Mouse (Mus musculus) forebrain, postnatal 0 days (tissue): ENCODE results near the gene Xylt1. TPM values are rescaled to one million over a fixed set of nuclear protein-coding genes. Genes with fewer than 3 reads are reported as not detected.
A peak's percentile ranks its signal among the peaks of the same experiment; 100 is the strongest.

ENCODE experiments used
- ATAC-seq: fragments of 200-750 bp; cut with Nextera tagmentation; 2 replicates; pipeline ENCODE4 v1.8.0; 2017; ENCODE audit warnings: mild to moderate bottlenecking, moderate library complexity
- DNase-seq: peaks from one replicate; pipeline ENCODE4 v3.0.0-alpha.2; 2015
- H3K27ac ChIP-seq: fragments of 300-500 bp; sonication (generic); 2 replicates; pipeline ENCODE4 v1.5.1; 2014; ENCODE audit warnings: low read depth, mild to moderate bottlenecking, antibody characterized with exemption, low read length, moderate library complexity, mixed read lengths
- H3K27me3 ChIP-seq: fragments of 300-500 bp; sonication (generic); 2 replicates; pipeline ENCODE4 v1.6.1; 2014; ENCODE audit warnings: mild to moderate bottlenecking, low read length, mixed read lengths; ENCODE audit not compliant: insufficient read depth
- H3K36me3 ChIP-seq: fragments of 300-500 bp; sonication (generic); 2 replicates; pipeline ENCODE4 v1.6.1; 2014; ENCODE audit warnings: mild to moderate bottlenecking, moderate library complexity; ENCODE audit not compliant: insufficient read depth
- H3K4me1 ChIP-seq: fragments of 300-500 bp; sonication (generic); 2 replicates; pipeline ENCODE4 v1.6.1; 2014; ENCODE audit warnings: antibody characterized with exemption; ENCODE audit not compliant: insufficient read depth
- H3K4me2 ChIP-seq: fragments of 300-500 bp; sonication (generic); 2 replicates; pipeline ENCODE4 v1.6.1; 2014; ENCODE audit warnings: low read depth, mild to moderate bottlenecking, moderate library complexity
- H3K4me3 ChIP-seq: fragments of 300-500 bp; sonication (generic); 2 replicates; pipeline ENCODE4 v1.5.1; 2014; ENCODE audit warnings: low read depth, low read length, mixed read lengths
- H3K9ac ChIP-seq: fragments of 300-500 bp; sonication (generic); 2 replicates; pipeline ENCODE4 v1.6.1; 2014; ENCODE audit warnings: mild to moderate bottlenecking
- H3K9me3 ChIP-seq: fragments of 300-500 bp; sonication (generic); 2 replicates; pipeline ENCODE4 v1.6.1; 2016; ENCODE audit warnings: low read length
- CTCF ChIP-seq: sonication (generic); IDR thresholded peaks from 2 replicates; pipeline ENCODE4 v1.5.1; 2016; ENCODE audit warnings: antibody characterized with exemption, control low read depth, low read depth
- WGBS: fragments of 180-500 bp; shearing (Covaris S2); extraction: QIAGEN DNeasy Blood & Tissue Kit; methylation state at CpG from one replicate; pipeline ENCODE4 v1.1.7; 2014; 5-methylcytosine and 5-hydroxymethylcytosine counted together
- polyA plus RNA-seq: library from polyadenylated mRNA; unstranded; fragments of >200 nt; fragmentation: Nextera tagmentation; extraction: Ambion mirVana; gene quantifications from 2 replicates; pipeline ENCODE4 v1.2.1, GENCODE M21; 2015
- total RNA-seq: library from RNA; depleted of rRNA; stranded (reverse); fragments of >200 nt; gene quantifications from 2 replicates; pipeline ENCODE4 v1.2.3, GENCODE M21; 2014

Xylt1 gene
- total and polyA plus RNA-seq, 2 experiments from 2014 or later: 2.6 to 14.0 TPM

- peaks cover 10% of the 10 kb centered on the region; the same call in 1 of the 2 replicates for H3K4me1 ChIP-seq
- no peak overlapping the region for H3K4me2 ChIP-seq
- ATAC-seq (no peak), DNase-seq (no peak)
- no peaks in the 10 kb centered on the region for H3K36me3 ChIP-seq
- WGBS: 90% methylated on average over 7 of the region's 7 CpGs
- H3K27ac ChIP-seq: no peak overlapping the region
- no peak overlapping the region for H3K4me3 ChIP-seq
- TF ChIP-seq CTCF: no peak
- H3K9me3 ChIP-seq: no peaks in the 10 kb centered on the region
- H3K9ac ChIP-seq: no peak overlapping the region
- no peaks in the 10 kb centered on the region for H3K27me3 ChIP-seq
Observed at GRCm38 (mm10) chr7:117443215-117443614, 62.4 kb downstream of the Xylt1 start.

DNA sequence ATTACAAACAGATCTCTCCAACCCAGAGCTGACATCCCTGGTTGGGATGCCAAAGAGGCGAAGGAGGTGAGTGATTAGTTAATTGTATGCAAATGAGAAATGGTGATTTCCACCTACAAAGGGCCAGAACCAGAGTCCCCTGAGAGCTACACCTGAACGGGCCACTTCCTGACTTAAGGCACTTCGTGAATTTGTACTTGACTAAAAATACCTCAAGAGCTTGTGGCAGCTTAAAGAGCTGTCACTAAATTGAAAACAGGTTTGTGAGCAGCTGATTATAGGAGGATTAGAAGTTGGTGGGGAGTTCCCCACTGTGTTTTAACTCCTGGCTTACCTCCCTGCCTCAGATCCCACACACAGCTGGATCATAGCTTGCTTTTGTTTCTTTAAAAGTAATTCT, 64.7 kb downstream of the Xylt1 start:
- WGBS: 37% methylated on average over 3 of the region's 3 CpGs
- Histone ChIP-seq H3K27me3 (no peaks in the 10 kb centered on the region), H3K4me3 (no peak overlapping the region), H3K4me2 (no peak overlapping the region), H3K9me3 (no peaks in the 10 kb centered on the region), H3K9ac (no peak overlapping the region), H3K27ac (no peak overlapping the region), H3K36me3 (no peaks in the 10 kb centered on the region), H3K4me1 (peaks cover 3% of the 10 kb centered on the region; the same call in 1 of the 2 replicates)
- no peak for TF ChIP-seq CTCF
- DNase-seq (no peak), ATAC-seq (peak; percentile 34; the same call in 1 of the 2 replicates)

DNA sequence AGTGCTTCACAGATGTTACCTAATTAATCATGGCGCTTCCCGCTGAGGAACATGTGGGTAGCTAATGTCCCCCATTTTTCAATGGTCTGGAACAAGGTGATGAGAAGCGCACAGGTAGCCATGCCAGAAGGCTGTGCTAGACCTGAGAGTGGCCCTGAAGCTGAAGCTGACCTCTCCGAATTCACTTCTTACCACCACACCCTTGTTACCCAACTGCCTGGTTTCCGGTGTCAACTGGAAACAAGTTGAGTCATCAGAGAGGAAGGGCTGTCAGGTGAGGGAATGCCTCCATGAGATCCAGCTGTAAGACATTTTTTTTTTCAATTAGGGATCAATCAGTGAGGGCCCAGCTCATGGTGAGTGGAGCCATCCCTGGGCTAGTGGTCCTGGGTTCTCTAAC, 68.8 kb downstream of the Xylt1 start:
- H3K4me2 ChIP-seq: no peak overlapping the region
- no peak overlapping the region for H3K4me3 ChIP-seq
- ATAC-seq (no peak), DNase-seq (no peak)
- no peaks in the 10 kb centered on the region for H3K9me3 ChIP-seq
- no peak overlapping the region for H3K9ac ChIP-seq
- H3K27me3 ChIP-seq: no peaks in the 10 kb centered on the region
- no peaks in the 10 kb centered on the region for H3K36me3 ChIP-seq
- no peak for TF ChIP-seq CTCF
- over 99% methylated on average over 5 of the region's 5 CpGs for WGBS
- no peaks in the 10 kb centered on the region for H3K4me1 ChIP-seq
- H3K27ac ChIP-seq: no peak overlapping the region

- H3K36me3 ChIP-seq: no peaks in the 10 kb centered on the region
- no peak overlapping the region for H3K27ac ChIP-seq
- no peaks in the 10 kb centered on the region for H3K9me3 ChIP-seq
- no peak overlapping the region for H3K9ac ChIP-seq
- no peaks in the 10 kb centered on the region for H3K27me3 ChIP-seq
- H3K4me3 ChIP-seq: no peak overlapping the region
- no peak for ATAC-seq
- DNase-seq: no peak
- H3K4me2 ChIP-seq: no peak overlapping the region
- H3K4me1 ChIP-seq: no peaks in the 10 kb centered on the region
- no peak for TF ChIP-seq CTCF
Observed at GRCm38 (mm10) chr7:117451212-117451611, 70.4 kb downstream of the Xylt1 start.

DNA sequence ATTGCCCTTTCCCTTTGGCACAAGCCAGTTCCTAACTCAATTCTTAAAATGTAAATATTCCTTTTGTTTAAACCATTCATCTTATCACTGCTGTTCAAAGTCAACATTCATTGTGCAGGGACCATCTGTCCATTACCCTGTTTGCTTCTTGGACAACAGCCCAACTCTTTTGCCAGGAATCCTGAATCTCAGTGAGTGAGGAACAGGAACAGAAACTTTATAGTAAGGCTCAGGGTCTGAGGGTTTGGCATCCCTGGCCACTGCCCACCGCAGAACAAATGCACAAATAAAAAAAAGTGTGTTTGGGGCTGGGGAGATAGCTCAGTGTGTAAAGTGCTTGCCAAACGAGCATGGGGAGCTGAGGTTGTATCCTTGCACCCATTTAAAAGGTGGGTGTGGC, 71.5 kb downstream of the Xylt1 start:
- no peaks in the 10 kb centered on the region for H3K9me3 ChIP-seq
- no peak for DNase-seq
- H3K27me3 ChIP-seq: no peaks in the 10 kb centered on the region
- H3K9ac ChIP-seq: no peak overlapping the region
- H3K4me1 ChIP-seq: no peaks in the 10 kb centered on the region
- no peak overlapping the region for H3K27ac ChIP-seq
- no peak overlapping the region for H3K4me3 ChIP-seq
- TF ChIP-seq CTCF: no peak
- no peak overlapping the region for H3K4me2 ChIP-seq
- no peak for ATAC-seq
- 38% methylated on average over 2 of the region's 2 CpGs for whole genome bisulfite sequencing
- H3K36me3 ChIP-seq: no peaks in the 10 kb centered on the region

GRCm38 (mm10) chr7:117454789-117455548, 74.2 kb downstream of the Xylt1 start:
- 89% methylated on average over 11 of the region's 11 CpGs for WGBS
- Histone ChIP-seq H3K9ac (no peak overlapping the region), H3K27me3 (no peaks in the 10 kb centered on the region), H3K36me3 (no peaks in the 10 kb centered on the region), H3K9me3 (no peaks in the 10 kb centered on the region), H3K4me2 (no peak overlapping the region), H3K4me1 (no peaks in the 10 kb centered on the region), H3K27ac (no peak overlapping the region), H3K4me3 (no peak overlapping the region)
- no peak for TF ChIP-seq CTCF
- DNase-seq: no peak
- no peak for ATAC-seq

DNA sequence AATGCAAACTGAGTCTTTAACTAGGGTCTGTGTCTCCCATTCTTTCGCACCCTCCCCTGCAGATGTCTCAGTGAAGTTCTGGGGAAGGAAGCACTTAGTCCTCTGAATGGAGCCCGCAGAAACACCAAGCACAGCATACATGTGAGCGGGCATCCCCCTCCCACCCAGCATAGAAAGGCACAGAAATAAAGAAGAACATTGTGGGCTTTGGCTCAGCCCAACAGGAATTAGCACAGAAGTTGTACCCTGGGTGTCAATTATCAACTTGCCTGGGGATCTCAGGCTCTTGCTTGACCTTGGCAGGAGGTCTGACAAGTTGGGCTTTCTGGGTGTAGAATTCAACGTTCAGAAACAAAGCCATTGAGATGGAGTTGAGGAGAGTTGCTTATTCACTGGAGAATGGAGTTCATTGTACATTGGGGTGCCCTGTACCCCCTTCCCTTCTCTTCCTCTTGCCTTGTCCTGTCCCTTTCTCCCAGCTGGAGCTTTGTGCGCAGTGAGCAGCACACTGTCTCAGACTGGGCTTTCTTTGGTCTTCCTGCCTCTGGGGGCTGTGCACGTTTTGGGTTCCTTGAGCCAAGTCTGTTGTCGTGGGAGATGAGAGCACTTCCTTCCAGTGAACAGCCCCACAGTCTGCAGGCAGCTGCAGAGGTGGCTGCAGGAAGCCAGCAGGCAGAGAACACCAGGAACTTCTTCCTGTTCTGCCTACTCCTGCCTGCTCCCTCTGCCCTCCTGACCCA, 81.6 kb downstream of the Xylt1 start:
- 21% methylated on average over 7 of the region's 7 CpGs for WGBS
- no peak for TF ChIP-seq CTCF
- H3K4me3 ChIP-seq: no peak overlapping the region
- peak; percentile 95 for ATAC-seq
- peak overlapping the region; percentile 71 for H3K27ac ChIP-seq
- no peaks in the 10 kb centered on the region for H3K9me3 ChIP-seq
- H3K27me3 ChIP-seq: no peaks in the 10 kb centered on the region
- DNase-seq: peak; percentile 63
- H3K9ac ChIP-seq: no peak overlapping the region
- no peaks in the 10 kb centered on the region for H3K4me1 ChIP-seq
- H3K36me3 ChIP-seq: no peaks in the 10 kb centered on the region
- no peak overlapping the region for H3K4me2 ChIP-seq
